In genomic region chr1:60624231-60624630, GRCm38 (mm10) we compare ENCODE assay signal across 15 mouse cellular contexts.
"Had no signal": no experiment of that assay in that cellular context is flagged by ENCODE, and none has a peak within 500 bp of the region (broad histone marks: within the 10 kb centered on the region; RNA-seq: fewer than 3 reads in every experiment).

No protein-coding gene starts in this region.

- H3K27ac ChIP-seq: liver, embryonic 13.5 days; stomach, postnatal 0 days had no signal

- H3K36me3 ChIP-seq: liver, embryonic 13.5 days had no signal

- H3K9ac ChIP-seq: liver, embryonic 13.5 days had no signal

- H3K9me3 ChIP-seq: liver, embryonic 13.5 days had no signal

- H3K27me3 ChIP-seq: liver, embryonic 13.5 days had no signal

- DNase-seq: kidney, adult 9 months; kidney, postnatal 14 days; kidney, postnatal 4 days; liver, embryonic 13.5 days; lung, adult 2 months; lung, postnatal 14 days; lung, postnatal 4 days; midbrain, embryonic 14.5 days; right cerebral cortex, adult 18-20 months; right cerebral cortex, postnatal 14 days; right cerebral cortex, postnatal 4 days; thymus, adult 2 months; thymus, postnatal 14 days had no signal

- H3K4me3 ChIP-seq: liver, embryonic 13.5 days had no signal

- H3K4me2 ChIP-seq: liver, embryonic 13.5 days; midbrain, embryonic 11.5 days had no signal
